Mouse (Mus musculus) retina, adult 2 months (tissue): Measurements from ENCODE around the gene Gal3st2c.
"Not testable (repeated sequence)": the region's sequence is repeated elsewhere in the genome, so short reads cannot be mapped to it uniquely, and the experiment has no call there.

Experiments used
- DNase-seq: peaks from one replicate; pipeline ENCODE4 v3.0.0-alpha.2; 2012; ENCODE audit warnings: low read depth, low spot score

The Gal3st2c gene

GRCm38 (mm10) chr1:93990209-93990608 is at the start of gene Gal3st2c:
Gal3st2c (plus strand) TSS chr1:93990509.
- DNase-seq = not testable (repeated sequence)

DNA sequence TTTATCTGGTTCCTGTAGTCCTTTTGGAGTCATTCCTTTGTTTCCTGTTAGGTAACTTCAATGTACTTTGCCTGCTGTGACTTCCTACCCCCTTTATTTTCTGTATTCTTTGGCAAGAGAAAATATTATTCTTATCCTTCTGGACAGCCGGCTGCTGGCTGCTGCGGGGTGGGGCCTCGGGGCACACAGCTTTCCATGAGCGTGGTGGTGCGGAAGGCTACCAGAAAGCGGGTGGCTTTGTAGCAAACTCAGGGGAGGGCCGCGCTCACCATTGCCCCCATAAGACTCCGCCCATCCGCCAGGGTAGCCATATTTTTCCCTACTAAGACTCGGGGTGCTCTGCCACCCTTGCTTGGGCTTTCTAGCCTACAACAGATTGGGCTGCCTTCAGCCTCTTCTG is 41.2 kb upstream of the Gal3st2c start:
- not testable (repeated sequence) for DNase-seq

DNA sequence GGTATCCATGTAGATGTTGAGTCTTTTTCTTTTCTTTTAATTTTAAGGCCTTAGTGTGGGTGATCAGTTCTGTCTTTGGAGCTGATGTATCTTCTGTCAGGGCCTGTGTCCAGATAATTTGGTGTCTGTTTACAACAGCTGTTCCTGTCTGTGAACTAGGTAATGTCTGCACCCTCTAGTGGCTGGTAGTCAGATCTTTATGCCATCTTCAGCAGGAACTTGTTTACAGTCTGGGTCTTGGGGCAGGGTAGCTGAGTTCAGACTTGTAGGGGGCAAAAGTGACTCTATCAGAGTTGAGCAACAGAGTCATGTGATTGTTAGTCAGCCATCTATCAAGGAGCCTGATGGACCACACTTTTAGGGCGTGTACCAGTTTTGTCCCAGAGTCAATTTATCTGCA is 23.8 kb upstream of the Gal3st2c start:
- not testable (repeated sequence) for DNase-seq

DNA sequence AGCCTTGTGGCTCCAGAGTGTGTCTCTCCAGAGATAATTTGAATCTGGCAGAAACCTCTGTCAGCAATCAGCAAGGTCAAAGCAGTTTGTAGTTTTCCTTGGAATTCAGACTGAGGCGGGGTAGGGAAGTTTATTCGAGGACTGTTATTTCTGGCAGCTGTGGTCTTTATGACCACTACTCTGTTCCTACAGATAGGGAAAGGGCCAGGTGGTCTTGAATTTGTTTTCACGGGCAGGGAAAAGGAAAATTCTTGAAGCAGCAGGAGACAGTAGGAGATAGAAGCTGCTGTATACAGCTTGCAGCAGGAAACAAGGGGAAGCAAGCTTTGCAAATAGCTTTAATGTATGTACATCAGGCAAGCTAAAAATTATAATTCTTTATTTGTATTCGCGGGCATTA is 19.9 kb upstream of the Gal3st2c start:
- DNase-seq = not testable (repeated sequence)

DNA sequence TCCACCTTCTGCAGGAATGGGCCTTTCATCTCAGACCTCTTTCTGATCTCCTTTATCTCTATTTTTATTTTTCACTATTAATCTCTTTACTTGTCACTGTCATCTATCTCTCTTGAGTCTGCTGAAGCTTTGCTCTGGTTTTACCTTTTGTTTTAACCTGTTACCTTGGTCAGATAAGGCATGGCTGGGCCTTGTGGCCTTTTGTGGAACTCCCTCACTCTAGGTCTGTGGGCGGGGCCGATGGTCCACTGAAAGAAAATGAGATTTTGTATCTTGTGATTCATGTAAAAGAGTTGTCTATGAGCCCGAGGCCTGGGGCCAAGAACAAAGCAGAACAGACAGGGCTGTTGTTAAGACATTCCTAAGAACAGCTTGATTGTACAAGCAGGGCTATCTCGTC is 19.5 kb upstream of the Gal3st2c start:
- DNase-seq = not testable (repeated sequence)

GRCm38 (mm10) chr1:93975764-93976163 is 14.5 kb upstream of the Gal3st2c start:
- not testable (repeated sequence) for DNase-seq

DNA sequence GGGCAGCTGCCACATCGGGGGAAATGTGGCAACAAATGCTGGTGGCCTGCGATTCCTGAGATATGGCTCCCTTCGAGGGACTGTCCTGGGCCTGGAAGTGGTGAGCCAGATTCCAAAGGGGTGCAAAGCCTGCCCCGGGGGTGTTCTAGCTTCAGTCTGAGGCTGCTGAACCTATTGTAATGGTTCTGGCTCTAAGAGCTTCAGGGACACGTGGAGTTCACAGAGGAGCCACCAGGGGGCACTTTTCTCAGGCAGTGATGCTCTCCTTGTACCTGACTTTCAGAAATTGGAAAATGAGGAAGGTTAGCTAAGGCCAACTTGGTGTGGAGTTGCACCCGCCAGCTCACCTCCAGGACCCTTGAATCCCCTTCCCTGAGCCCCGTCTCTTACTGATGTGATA is 12.0 kb upstream of the Gal3st2c start:
- DNase-seq = not testable (repeated sequence)

- DNase-seq = not testable (repeated sequence)
Measured at GRCm38 (mm10) chr1:93980932-93981331, 9.4 kb upstream of the Gal3st2c start.

GRCm38 (mm10) chr1:93986167-93986566 is 4.1 kb upstream of the Gal3st2c start:
- no peak for DNase-seq

DNA sequence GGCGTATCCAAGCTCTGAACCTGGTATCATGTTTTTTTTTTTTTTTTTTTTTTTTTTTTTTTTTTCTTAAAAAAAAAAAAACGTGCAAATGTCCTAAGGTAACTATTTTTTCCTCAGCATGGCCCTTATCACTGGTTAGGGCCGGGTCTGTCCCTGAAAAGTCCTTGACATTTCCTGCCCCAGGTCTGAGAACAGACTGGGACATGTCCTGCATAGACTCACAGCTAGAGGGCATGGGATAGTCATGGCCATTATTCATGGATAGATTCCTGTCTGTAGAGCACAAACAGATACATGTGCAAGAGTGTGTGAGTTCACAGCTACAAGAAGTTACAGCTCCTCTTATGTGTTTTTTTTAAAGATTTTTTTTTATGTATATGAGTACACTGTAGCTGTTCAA is 1.5 kb upstream of the Gal3st2c start:
- DNase-seq = no peak

- DNase-seq = not testable (repeated sequence)
Measured at GRCm38 (mm10) chr1:93991068-93991467, 759 bp downstream of the Gal3st2c start.

GRCm38 (mm10) chr1:93991491-93991890 is 1.2 kb downstream of the Gal3st2c start:
- not testable (repeated sequence) for DNase-seq

DNA sequence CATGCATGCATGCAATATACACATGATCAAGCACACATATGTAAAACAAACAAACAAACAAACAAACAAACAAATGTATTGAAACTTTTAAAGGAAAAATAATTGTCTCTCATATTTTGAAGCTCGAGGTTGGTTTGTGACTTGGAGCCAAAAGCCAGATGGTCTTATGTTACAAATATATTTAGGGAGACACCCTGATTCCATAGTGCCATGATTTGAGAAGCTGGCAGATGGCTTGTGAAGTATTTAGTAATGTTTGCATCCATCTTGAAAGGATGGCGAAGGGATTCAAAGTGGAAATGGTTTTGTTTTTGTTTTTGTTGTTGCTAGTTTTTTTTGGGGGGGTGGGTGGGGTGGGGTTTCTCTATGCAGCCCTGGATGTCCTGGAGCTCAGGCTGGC is 10.7 kb downstream of the Gal3st2c start:
- no peak for DNase-seq

- not testable (repeated sequence) for DNase-seq
Measured at GRCm38 (mm10) chr1:94005954-94006506, 15.7 kb downstream of the Gal3st2c start.

DNA sequence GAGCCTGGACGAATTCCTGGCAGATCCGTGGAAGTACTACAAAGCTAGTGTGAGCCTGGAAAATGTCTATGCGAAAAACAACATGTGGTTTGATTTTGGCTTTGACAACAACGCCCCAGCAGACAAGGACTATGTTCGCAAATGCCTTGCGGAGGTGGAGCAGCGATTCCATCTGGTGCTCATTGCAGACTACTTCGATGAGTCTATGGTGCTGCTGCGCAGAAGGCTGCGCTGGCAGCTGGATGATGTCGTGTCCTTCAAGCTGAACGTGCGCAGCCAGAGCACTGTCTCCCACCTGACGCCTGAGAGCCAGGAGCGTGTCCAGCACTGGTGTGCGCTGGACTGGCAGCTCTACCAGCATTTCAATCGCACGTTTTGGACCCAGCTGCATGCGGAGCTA is 18.5 kb downstream of the Gal3st2c start:
- not testable (repeated sequence) for DNase-seq

DNA sequence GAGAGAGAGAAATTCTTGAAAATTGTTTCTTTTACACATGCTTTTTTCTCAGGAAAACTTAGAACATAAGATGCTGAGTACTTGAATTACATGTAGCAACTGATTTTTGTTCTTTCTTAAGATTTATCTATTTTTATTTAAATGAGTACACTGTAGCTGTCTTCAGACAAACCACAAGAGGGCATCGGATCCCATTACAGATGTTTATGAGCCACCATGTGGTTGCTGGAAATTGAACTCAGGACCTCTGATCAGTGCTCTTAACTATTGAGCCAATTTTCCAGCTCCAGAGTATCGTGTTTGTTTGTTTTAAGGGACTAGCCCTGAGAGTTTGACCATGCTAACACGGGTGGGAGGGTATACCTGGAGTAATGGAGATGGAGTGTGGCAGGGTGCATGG is 21.3 kb downstream of the Gal3st2c start:
- no peak for DNase-seq

DNA sequence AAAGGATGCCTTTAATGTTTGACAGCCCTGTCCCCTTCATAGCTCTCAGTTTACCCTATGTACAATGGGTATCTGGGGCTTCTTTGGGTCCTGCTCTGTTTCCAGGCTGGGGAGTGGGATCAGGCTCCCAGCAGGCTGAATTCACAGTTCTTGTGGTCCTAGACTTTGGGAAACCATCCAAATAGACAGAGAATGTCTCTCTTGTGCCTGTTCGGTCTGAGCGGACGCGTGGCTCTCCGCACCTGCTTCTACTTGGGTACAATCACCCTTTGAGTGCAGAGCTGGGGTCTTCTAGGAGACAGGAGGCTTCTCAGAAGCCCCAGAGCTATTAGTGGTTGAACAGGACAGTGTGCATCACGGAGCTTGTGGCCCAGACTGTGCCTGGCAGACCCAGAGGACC is 29.8 kb downstream of the Gal3st2c start, which contains the start of gene Neu4:
Gene Neu4, plus strand, starts transcription at position 301 of the 400 bp plus-strand sequence.
- no peak for DNase-seq

GRCm38 (mm10) chr1:94027506-94028108 is 37.3 kb downstream of the Gal3st2c start:
- DNase-seq = no peak

GRCm38 (mm10) chr1:94028741-94029140 is 38.4 kb downstream of the Gal3st2c start:
- DNase-seq = no peak

- DNase-seq = no peak
Measured at GRCm38 (mm10) chr1:94033075-94033602, 42.8 kb downstream of the Gal3st2c start.

- DNase-seq = peak; percentile 37
Measured at GRCm38 (mm10) chr1:94034984-94035743, 44.9 kb downstream of the Gal3st2c start.

DNA sequence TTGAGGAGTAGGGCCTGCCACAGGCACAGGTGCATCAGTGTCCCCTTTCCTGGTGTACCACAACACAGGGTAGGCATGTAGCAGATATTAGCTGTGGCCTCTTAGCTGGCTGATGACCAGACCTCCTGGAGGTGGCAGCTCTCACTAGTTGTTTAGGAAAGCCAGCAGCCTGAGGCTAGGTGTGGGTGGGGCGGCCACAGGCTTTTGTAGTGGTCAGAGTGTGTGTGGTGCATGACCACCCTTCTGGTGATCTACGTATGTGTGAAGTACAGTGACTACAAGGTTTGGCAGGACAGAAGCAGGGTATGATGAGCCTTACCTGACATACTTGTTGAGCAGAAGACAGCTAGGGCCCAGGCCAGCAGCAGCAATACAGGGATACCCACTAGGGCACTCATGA is 50.1 kb downstream of the Gal3st2c start:
- DNase-seq = no peak
